Mouse (Mus musculus) c-Kit-negative CD71-positive TER-119-positive erythroid progenitor cells, embryonic 14.5 days (primary cell): Measurements from ENCODE around the gene Cops7a.
A peak's percentile ranks its signal among the peaks of the same experiment; 100 is the strongest.

ENCODE experiments used
- DNase-seq: peaks from one replicate; pipeline ENCODE4 v3.0.0-alpha.2; 2013; ENCODE audit warnings: low read depth, low spot score

Gene Cops7a

DNA sequence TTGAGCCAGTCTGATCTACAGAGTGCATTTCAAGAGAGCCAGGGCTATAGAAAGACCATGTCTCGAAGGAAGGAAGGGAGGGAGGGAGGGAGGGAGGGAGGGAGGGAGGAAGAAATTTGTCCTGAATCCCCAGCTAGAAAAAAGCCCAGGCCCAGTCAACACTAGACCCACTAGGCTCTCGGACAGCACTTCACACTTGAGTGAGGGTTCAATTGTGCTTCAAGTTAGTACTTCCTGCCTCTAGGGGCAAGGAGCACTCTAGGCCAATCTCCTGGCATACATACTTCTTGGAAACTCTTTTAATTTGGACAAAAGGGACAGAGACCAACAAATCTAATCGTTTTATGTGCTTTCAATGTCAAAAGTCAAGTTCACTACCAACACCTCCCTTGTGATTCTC is 7.2 kb downstream of the Cops7a start:
- no peak for DNase-seq

DNA sequence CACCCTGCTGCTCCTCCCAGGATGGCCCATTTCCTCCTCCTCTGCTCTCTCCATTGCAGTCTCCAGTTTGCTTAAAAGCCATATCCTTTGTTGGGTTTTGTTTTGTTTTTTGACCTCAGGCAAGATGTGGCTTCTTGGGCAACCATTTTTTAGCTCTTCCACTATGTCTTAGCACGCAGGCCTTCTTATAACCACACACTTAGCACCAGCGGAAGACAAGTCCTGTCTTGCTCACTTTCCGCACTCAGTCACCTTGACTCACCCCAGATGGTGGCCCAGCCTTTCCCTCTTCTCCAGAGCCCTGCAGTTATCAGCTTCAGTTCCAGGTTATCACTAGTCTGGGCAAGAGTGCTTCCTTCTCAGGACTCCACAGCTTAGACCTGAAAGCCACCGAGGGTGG is 10.1 kb downstream of the Cops7a start:
- no peak for DNase-seq

DNA sequence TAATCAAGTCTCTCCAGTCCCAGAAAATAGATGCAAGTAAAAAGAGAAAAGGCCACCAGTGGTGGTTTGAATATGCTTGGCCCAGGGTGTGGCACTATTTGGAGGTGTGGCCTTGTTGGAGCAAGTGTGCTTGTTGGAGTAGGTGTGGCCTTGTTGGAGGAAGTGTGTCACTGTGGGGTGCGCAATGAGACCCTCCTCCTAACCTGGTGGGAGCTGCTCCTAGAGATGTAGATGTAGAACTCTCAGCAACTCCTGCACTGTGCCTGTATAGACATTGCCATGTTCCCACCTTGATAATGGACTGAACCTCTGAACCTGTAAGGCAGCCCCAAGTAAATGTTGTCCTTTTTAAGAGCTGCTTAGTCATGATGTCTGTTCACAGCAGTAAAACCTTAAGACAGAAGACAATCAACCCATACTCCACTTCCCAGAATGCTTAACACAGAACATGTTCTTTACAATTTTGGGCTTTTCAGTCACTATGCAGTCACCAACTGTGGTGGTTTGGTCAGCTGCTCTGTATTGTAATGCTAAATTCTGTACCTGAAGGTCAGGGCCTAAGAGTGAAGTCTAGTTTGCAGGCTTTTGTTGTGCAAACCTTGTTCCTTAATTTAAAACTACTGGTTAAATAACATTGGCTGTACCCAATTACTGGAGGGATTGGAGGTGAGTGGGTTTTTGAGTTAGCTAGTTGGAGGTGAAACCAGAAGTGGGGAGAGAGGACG is 11.2 kb downstream of the Cops7a start:
- no peak for DNase-seq

DNA sequence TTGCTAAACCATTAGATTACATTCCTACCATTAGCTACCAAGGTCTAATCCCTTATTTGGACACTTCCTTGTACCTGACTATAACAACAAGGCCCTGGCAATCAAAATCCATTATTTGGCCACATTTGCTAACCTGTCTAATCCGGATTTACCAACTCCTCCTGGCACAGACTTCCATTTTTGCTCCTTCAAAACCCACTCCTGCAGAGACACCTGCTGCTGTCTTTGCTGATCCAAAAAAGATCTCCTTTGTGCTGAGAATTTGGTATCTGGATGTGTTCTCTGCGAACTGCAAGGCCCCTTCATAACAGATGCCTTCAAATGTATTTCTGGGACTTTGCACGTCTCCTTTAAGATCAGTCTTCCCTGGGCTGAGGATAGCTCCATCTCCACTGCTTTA is 21.8 kb downstream of the Cops7a start:
- no peak for DNase-seq

DNA sequence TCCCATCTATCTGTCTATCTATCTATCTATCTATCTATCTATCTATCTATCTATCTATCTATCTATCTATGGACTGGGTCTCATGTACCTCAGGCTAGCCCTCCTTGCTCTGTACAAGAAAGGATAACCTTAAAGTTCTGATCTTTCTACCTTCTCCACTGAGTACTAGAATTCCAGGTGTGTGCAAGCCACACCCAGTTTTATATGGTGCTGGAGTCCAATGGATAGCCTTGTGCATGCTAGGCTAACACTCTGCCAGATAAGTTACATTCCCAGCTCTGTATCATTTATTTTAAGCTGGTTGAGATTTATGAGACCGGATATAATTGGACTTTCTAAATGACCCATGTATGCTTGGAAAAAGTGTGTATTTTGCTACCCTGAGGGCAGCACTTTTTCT is 23.7 kb downstream of the Cops7a start:
- no peak for DNase-seq

DNA sequence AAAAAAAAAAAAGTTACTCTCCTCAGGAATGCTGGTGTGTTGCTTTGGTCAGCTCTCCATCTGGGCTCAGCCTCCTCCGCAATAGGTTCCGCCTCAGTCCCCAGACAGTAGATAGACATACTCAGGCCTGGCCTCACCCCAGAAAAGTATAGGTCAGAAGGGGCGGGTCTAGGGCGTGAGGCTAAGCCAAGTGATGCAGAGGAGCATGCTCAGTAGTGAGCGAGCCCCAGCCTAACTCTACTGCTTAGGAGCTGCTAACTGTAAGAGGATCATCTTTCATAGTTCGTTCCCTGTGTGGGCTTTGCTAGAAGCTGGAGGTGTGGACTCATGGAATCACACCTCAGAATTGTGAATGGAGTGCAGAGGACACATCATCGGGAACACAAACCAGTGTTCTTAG is 26.8 kb downstream of the Cops7a start:
- DNase-seq: no peak

DNA sequence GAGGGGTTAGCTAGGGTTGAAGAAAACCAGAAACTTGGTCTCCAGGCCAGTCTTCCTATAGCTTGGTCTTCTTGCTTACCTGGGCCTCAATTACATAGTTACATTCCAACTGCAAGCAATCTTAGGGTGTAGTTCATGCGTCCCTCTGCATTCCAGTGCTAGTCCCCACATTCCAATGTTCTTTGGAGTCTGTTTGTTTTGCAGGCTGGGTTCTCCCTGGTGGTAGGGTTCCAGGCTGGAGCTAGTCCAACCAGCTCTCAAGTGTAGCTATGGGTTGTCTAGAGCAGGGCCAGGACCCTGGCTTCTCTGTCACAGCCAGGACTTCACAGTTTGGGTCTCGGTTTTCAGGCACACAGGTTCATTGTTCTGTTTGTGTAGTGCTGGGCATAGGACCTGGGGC is 27.8 kb downstream of the Cops7a start:
- no peak for DNase-seq

DNA sequence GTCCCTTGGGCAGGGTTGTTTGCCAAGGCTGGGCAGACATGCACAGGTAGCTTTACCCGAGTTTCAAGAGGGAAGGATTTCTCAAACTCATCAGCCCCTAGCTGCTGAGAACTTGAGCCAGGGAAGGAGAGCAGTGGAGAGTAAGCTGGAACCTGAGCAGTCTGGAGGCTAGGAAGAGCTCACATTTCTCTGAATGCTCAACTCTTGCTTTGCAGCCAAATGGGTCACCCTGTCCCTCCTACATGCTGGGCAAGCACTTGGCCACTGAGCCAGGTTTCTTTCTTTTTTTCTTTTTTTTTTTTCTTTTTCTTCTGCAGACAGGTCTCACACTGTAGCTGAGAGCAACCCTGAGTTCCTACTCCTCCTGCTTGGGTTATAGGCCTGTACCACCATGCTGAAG is 28.7 kb downstream of the Cops7a start:
- no peak for DNase-seq

DNA sequence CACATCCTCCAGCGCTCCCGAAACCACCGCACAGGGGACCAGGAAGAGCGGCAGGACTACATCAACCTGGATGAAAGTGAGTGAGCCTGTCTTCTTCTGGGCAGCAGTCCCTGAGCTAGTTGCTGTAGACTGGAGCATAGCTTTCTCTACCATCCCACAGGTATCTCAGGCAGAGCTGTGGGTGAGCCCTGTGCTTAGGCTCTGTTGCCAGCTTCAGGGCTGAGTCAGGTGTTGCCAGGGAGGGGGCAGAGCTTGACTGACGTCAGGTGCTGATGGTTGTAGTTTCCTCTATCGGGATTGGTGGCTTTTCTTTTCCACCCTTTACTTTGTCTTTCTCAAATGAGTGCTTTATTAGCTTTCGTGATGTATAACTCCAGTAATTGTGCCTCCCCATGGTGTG is 30.7 kb downstream of the Cops7a start:
- DNase-seq: no peak

DNA sequence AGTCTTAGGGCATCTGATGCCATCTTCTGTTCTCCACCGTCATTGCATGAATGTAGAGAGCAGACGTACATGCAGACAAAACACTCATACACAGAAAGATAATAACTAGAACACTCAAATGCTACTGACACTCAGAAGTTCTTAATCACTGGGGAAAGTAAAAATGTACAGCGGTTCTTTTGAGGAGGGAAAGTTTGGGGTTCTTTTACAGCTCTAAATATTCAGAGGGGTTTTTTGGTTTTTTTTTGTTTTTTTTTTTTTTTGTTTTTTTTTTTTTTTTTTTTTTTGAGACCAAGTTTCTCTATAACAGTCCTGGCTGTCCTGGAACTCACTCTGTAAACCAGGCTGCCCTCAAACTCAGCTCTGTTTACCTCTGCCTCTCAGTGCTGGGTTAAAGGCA is 32.2 kb downstream of the Cops7a start:
- DNase-seq: no peak

DNA sequence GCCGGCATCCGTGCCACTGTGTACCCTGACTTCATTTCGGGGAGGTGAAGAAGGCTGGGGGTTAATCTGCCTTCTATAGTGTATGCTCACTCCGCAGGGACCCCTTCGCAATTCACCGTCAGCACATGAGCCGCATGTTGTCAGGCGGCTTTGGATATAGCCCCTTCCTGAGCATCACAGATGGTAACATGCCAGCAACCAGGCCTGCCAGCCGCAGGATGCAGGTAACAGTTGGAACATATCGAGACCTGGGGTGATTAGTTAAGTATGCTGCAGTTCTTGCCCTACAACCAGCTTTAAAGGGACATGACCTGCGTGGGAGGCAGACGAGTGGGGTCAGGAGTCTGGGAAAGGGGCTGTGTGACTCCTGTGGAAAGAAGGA is 33.0 kb downstream of the Cops7a start:
- DNase-seq: no peak

DNA sequence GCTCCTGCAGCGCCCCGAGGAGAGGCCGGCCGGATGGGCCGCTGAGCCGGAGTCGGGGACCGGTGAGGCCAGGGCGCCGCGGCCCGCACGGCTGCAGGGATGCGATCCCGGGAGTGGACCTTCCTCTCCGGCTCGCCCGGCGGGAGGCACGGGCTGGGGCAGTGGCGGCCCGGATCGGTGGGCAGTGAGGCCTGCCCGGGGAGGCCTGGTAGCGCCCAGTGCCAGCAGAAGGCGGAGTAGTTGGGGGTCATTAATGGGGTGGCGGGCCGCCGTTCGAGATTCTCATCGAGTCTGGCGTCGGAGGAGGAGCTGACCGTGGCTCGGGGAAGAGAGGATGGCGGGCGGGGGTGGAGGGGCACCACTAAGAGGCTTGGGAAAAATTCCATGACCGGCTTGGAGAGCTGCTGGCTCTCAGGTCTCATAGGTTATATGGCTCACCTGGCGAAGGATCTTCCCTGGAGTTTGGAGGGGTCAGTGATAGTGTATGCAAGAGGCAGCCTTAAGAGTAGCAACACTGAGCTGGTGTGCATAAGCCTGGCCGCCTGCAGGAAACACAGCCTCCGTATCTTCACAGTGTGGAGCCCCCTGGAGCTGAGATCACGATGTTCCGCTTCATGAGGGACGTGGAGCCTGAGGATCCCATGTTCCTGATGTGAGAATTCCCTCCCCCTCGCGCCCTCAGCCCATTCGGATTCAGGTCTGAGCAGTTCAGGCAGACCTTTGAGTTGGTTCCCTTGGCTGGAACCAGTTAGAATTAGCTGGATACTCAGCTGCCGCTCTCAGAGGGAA is 33.6 kb downstream of the Cops7a start:
- DNase-seq: peak; percentile 20

DNA sequence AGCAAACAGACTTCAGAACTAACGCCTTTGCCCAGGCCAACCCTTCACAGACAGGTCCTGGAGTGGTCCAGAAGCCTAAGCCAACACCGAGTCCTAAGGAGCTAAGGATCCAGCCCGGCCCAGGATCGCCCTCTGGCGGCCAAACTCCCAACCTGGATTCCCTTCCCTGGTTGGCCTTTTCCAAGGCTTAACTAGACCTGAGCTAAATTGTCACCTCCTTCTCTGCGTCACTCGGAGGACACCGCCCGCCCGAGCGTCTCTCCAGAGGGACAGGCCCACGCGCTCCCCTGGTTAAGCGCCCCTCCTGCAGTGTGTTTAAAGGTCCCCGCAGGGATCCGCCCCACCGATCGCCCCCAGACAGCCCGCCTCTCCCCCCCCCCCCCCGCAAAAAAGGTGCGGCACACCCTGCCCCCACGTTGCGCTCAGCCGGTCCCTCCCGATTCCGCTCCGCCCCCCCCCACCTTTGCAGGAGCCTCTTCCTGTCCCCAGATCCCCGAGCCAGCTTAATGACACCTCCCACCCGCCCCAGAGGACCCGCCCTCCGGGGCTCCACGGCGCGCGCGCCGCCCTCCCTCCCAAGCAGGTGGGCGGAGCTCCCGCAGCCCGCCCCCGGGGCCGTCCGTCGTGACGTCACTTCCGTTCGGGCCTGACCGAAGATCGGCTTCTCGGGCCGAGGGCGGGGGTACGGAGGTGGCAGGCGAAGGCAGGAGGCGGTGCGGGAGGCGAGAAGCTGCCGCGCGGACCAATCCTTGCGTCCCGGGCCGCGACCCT is 34.4 kb downstream of the Cops7a start, which contains the start of gene Mlf2:
TSS of gene Mlf2 (plus strand) at position 633 of the 771 bp plus-strand sequence.
- DNase-seq: peak; percentile 94

DNA sequence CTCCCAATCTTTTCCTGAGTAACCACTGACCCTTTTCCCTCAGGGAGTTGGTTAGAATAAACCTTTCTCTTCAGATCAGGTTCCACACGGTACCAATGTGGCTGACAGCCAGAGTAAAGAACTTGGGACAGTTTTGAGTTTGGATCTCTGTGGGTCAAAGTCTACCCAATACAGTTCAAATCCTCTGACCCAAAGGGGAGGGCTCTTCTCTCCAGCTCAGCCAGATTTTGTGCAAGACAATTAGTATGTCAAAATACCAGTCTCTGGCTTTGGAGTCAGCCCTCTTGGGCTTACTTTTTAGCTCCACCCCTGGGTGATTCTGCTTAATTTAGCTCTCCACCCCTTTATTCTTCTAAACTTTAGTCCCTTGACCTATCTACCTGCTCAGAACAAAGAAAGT is 35.1 kb downstream of the Cops7a start:
- no peak for DNase-seq

DNA sequence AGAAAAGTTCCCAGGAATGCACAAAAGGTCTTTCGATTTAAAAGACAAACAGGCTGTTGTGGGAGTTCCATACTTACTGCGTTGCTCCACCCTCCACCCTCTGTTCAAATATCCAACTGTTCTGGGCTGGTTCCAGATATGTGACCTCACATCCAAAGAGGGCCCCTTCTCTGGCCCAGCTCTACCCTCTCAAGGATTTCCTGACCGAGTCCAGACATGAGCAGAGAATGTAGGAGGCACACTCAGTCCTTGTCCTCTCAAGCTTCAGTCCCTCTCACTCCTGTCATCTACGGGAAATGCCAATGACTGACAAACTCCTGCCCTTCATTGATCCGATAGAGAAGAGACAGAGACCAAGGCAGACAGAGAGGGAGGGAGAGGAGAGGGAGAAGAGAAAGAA is 39.4 kb downstream of the Cops7a start:
- no peak for DNase-seq

DNA sequence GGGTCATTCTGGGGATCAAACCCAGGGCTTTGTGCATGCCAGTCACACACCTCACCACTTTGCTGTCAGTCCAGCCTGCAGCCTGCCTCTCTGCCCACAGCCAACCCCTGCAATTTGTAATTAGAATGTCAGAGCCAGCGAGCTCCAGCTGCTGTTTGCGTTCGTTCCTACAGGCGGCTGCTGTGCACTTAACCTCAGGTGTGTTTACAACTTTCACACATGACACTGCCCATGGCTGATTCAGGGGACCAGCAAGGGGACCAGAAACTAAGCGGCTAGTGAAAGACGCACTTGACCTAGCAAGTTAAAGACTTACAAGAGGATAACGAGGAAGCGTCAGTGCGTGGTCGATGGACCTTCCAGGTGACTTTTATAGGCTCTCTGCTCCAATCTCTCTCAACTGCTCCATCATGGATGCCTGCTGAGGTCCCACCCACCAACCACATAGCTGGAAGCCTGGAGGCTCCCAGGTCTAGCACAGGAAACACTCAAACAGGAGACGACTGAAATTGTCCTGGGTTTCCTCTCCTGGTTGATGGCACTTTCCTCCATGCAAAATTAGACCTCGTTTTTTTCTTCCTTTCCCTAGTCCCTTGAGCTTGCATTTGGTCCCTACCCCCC is 40.1 kb downstream of the Cops7a start:
- DNase-seq: no peak

DNA sequence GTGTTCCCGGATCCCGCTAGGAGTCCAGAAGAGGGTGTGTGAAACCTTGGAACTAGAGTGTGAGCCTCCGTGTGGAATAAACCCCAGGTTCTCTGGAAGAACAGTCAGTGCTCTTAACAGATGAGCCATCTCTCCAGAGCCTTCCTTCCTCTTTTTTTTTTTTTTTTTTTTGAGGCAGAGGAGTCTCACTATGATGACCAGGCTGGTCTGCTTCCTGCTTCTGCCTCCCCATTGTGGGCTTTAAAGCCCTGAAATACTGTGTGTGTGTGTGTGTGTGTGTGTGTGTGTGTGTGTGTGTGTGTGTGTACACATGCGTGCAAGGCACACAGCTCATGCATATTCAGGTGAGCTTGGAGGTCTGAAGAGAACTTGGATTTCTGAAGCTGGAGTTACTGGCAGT is 43.8 kb downstream of the Cops7a start:
- no peak for DNase-seq

DNA sequence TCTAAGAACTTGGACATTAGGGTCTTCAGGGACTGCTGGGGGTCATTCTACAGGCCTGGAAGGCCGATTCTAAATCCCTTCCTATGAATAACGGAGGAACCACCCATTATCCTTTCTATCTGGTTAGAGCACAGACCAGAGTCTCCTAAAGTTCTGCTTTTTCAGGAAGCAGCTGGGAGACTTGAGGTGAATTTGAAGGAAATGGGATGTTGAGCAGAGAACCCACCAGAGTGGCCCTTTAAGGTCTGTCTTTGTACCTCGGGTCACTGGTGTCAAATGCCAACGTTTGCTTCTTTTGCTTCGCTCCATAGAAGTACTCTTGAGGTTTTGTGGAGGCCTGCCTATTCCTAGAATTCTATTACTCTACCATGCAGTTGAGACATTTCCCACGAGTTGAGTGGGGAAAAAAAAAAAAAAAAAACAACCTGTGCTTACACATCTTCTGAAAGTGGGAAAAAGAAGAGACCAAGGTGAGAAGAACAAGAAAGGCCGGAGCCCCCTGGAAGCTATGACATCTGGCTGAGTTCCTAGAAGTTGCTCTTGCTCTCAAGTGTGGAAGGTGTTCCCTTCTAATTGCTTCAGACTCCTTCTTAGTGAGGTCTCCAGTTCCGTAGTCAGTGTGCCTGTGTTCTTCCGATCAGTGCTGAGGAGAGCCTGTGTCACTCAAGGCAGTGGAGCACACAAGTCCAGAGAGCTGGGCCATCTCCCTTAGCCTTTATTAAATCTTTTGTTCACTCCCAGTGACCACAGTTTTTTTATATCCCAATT is 44.8 kb downstream of the Cops7a start:
- no peak for DNase-seq

DNA sequence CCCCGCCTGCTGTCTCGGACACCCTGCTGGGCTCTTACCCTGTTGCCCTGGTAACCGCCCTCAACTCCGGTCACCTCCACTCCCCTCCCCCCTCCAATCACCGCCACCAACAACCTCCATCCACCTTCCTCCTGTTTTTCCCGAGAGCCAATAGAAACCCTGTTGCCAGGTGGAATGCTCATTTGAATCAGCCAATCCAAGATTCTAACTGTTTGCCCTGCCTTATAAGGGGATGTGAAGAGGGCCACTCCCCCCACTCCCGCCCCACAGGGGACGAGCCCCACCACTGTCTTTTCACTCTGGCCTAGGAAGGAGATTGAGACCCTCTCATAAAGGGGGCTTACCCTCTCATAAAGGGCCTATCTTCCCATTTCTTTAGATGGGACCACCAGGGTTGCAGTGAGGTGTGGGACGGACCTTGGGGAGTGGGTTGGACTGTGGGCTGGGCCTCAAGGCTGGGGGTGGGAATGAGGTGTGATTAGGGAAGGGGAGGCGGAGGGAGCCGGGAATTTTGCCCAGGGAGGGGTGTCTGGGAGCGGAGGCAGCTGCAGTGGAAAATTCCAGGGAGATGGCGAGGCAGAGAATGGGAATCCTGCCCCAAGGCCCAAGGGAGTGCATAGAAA is 45.5 kb downstream of the Cops7a start, which contains the start of gene Ptms:
TSS of gene Ptms (minus strand) at position 409 of the 623 bp plus-strand sequence.
- no peak for DNase-seq

DNA sequence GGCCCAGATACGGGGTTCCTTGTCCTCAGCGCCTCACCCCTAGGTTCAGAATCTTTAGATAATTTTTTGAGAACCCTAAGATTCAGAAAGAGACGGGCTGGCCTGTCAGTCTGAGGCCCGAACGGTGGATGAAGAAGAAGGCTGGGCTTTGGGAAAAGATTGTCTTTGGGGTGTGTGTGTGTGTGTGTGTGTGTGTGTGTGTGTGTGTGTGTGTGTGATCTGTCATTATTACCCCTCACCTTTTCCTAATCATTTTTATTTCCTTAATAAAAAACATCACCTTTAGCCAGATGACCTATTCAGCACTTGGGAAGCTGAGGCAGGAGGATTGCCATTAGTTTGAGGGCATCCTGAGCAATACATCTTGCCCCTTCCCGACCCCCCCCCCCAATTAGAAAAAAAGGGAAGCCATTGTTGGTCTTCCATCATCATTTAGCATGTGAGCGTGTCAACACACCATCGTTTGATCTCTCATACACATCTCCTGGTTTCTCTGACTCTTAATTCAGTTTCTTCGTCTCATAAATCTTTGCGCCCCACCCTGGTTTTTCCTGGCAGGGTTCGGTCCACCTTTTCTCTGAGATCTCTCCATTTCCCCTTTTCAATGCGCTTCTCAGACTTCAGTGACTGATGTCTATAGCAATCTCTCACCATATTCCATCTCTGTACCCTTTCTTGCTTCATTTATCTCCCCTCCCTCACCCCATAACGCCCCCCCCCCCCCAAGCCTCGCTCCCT is 46.3 kb downstream of the Cops7a start:
- no peak for DNase-seq
